Mouse (Mus musculus) embryonic facial prominence, embryonic 12.5 days (tissue): ENCODE measurements at regions not wholly inside any gene's neighbourhood (a gene's known extent, or its start where the extent isn't known, plus 50 kb on each side); places are given as distances from the start of the nearest gene placed in this dataset.
"Not testable (repeated sequence)": the region's sequence is repeated elsewhere in the genome, so short reads cannot be mapped to it uniquely, and the experiment has no call there.

ENCODE experiments used
- ATAC-seq: fragments of 200-750 bp; cut with Nextera tagmentation; 2 replicates; pipeline ENCODE4 v1.8.0; 2017; ENCODE audit not compliant: insufficient number of reproducible peaks, insufficient read depth, low FRiP score, low TSS enrichment
- H3K27ac ChIP-seq: fragments of 300-500 bp; sonication (generic); 2 replicates; pipeline ENCODE4 v1.5.1; 2016; ENCODE audit warnings: mild to moderate bottlenecking
- H3K27me3 ChIP-seq: fragments of 300-500 bp; sonication (generic); 2 replicates; pipeline ENCODE4 v1.6.1; 2016; ENCODE audit warnings: mild to moderate bottlenecking, moderate library complexity
- H3K36me3 ChIP-seq: fragments of 300-500 bp; sonication (generic); 2 replicates; pipeline ENCODE4 v1.6.1; 2016; ENCODE audit warnings: mild to moderate bottlenecking
- H3K4me1 ChIP-seq: fragments of 300-500 bp; sonication (generic); 2 replicates; pipeline ENCODE4 v1.6.1; 2016
- H3K4me2 ChIP-seq: fragments of 300-500 bp; sonication (generic); replicated peaks from 2 replicates; pipeline ENCODE4 v1.6.1; 2016; ENCODE audit warnings: mild to moderate bottlenecking, moderate library complexity
- H3K4me3 ChIP-seq: fragments of 300-500 bp; sonication (generic); 2 replicates; pipeline ENCODE4 v1.5.1; 2016; ENCODE audit warnings: mild to moderate bottlenecking
- H3K9ac ChIP-seq: fragments of 300-500 bp; sonication (generic); 2 replicates; pipeline ENCODE4 v1.6.1; 2016; ENCODE audit warnings: mild to moderate bottlenecking, moderate library complexity
- H3K9me3 ChIP-seq: fragments of 300-500 bp; sonication (generic); 2 replicates; pipeline ENCODE4 v1.6.1; 2016; ENCODE audit warnings: mild to moderate bottlenecking, moderate library complexity
- WGBS: fragments of 180-500 bp; shearing (Covaris S2); methylation state at CpG from one replicate; pipeline ENCODE4 v1.1.7; 2016; 5-methylcytosine and 5-hydroxymethylcytosine counted together

DNA sequence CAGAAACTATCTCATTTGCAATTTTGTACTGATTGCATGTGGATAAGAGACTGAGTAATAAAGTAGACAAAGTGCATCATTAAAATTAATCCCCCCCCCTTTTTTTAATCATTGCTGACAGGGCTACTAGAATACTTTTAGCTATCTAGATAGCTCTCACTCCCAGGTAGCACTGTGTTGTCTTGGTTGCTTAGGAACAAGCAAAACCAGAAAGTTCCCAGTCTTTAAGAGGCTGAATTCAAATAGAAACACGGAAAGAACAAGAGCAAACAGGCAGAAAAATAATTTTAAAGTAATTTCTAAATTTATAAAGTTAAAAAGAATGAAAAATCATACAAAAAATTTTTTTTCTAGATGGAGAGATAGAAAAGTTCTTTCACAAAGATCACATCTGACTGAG, 65.0 kb upstream of the Rhobtb1 start:
- H3K27ac ChIP-seq = no peak overlapping the region
- H3K36me3 ChIP-seq = no peaks in the 10 kb centered on the region
- no peaks in the 10 kb centered on the region for H3K27me3 ChIP-seq
- ATAC-seq = no peak
- H3K9ac ChIP-seq = no peak overlapping the region
- H3K4me1 ChIP-seq = no peaks in the 10 kb centered on the region
- no peak overlapping the region for H3K4me3 ChIP-seq
- no peak overlapping the region for H3K4me2 ChIP-seq
- no peaks in the 10 kb centered on the region for H3K9me3 ChIP-seq
- 77% methylated on average over 1 of the region's 1 CpGs for WGBS

DNA sequence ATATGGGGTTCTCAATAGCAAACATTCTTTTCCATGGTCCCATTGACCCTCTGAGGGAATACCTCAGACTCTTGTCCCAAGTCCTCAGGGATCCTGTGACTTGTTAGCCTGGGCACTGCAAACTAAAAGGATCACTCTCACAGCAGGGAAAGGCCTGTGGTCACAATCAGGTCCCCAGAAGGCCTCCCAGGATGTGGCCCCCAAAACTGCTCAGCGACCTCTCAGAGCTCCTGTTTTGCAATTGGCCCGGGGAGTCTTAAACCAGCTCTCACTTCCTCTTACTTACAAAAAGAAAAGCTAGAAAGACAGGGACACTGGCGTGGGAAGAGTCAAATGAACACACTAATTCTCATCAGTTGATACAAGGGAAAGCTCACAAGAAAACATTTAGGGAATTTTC, 59.4 kb upstream of the Rhobtb1 start:
- WGBS = 72% methylated on average over 3 of the region's 3 CpGs
- no peak overlapping the region for H3K9ac ChIP-seq
- no peak overlapping the region for H3K4me2 ChIP-seq
- H3K36me3 ChIP-seq = no peaks in the 10 kb centered on the region
- ATAC-seq = no peak
- no peaks in the 10 kb centered on the region for H3K9me3 ChIP-seq
- H3K27ac ChIP-seq = no peak overlapping the region
- no peaks in the 10 kb centered on the region for H3K4me1 ChIP-seq
- no peaks in the 10 kb centered on the region for H3K27me3 ChIP-seq
- H3K4me3 ChIP-seq = no peak overlapping the region

DNA sequence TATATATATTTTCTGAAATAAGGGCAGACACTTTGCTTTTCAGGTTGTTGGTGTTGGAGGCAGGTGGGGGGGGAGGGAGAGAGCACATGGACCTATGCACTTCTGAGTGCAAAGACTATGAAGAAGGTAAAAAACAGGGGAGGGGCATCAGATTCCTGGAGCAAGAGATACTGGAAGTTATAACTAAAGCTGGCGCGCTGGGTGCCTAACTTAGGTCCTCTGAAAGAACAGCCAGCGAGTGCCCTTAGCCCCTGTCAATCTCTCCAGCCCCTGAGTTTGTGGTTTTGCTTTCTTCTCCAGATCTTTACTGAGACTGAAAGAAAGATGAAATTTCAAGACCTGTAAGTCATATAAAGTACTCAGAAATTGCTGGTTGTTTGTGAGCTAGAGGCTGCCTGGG, 51.2 kb upstream of the Rhobtb1 start:
- Histone ChIP-seq H3K27me3 (no peaks in the 10 kb centered on the region), H3K9ac (no peak overlapping the region), H3K4me1 (0 out of 2 replicates have a peak, but pooled peaks cover 6% of the 10 kb centered on the region), H3K36me3 (no peaks in the 10 kb centered on the region), H3K27ac (no peak overlapping the region), H3K9me3 (no peaks in the 10 kb centered on the region), H3K4me3 (no peak overlapping the region), H3K4me2 (no peak overlapping the region)
- ATAC-seq = no peak
- WGBS = 85% methylated on average over 3 of the region's 3 CpGs

DNA sequence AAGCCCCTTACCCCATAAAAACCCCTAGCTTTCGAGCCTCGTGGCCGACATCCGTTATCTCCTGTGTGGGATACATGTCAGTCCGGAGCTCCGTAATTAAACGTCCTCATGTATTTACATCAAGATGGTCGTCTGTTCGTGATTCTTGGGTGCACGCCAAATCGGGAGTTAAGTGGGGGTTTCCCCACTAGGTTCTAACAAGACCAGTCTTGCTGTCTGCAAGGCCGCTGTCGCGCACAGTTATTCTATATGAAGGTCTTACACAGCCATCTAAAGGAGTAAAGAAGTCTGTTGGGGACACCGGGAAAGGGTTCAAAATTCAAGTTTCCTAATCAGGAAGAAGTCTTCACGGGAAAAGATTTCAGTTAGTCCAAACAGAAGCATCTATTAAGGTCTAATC, 50.5 kb upstream of the Rhobtb1 start:
- H3K27ac ChIP-seq, ATAC-seq, H3K9me3 ChIP-seq, H3K27me3 ChIP-seq, H3K36me3 ChIP-seq, H3K4me1 ChIP-seq, H3K4me3 ChIP-seq, H3K9ac ChIP-seq, H3K4me2 ChIP-seq: not testable (repeated sequence)
- 85% methylated on average over 16 of the region's 16 CpGs for WGBS
